Mouse (Mus musculus): Measurements from ENCODE around the gene Exd1.

The Exd1 gene

GRCm38 (mm10) chr2:119547522-119548370 lies at the start of gene Exd1, which contains the start of gene Chp1:
TSS of gene Exd1 (minus strand) at chr2:119547627.
TSS of gene Chp1 (plus strand) at chr2:119547697.
- peak; percentile 99 for DNase-seq

GRCm38 (mm10) chr2:119596781-119597330 lies 49.4 kb upstream of the Exd1 start:
- no peak for DNase-seq

- no peak for DNase-seq
Observed at GRCm38 (mm10) chr2:119595308-119595707, 47.9 kb upstream of the Exd1 start.

GRCm38 (mm10) chr2:119594113-119594981 lies 46.9 kb upstream of the Exd1 start:
- DNase-seq = peak; percentile 99

- DNase-seq = no peak
Observed at GRCm38 (mm10) chr2:119593765-119594112, 46.3 kb upstream of the Exd1 start.

- DNase-seq = no peak
Observed at GRCm38 (mm10) chr2:119591247-119591646, 43.8 kb upstream of the Exd1 start.

GRCm38 (mm10) chr2:119587383-119587782 lies 40.0 kb upstream of the Exd1 start:
- DNase-seq = peak; percentile 77

- no peak for DNase-seq
Observed at GRCm38 (mm10) chr2:119584282-119584681, 36.9 kb upstream of the Exd1 start.

- DNase-seq = no peak
Observed at GRCm38 (mm10) chr2:119583439-119583838, 36.0 kb upstream of the Exd1 start.

- DNase-seq = no peak
Observed at GRCm38 (mm10) chr2:119581571-119581970, 34.1 kb upstream of the Exd1 start.

GRCm38 (mm10) chr2:119572471-119572870 lies 25.0 kb upstream of the Exd1 start:
- peak; percentile 34 for DNase-seq

GRCm38 (mm10) chr2:119566182-119566855 lies 18.9 kb upstream of the Exd1 start:
- no peak for DNase-seq

- no peak for DNase-seq
Observed at GRCm38 (mm10) chr2:119565284-119565683, 17.9 kb upstream of the Exd1 start.

GRCm38 (mm10) chr2:119561794-119562193 lies 14.4 kb upstream of the Exd1 start:
- DNase-seq = no peak

- no peak for DNase-seq
Observed at GRCm38 (mm10) chr2:119558737-119559340, 11.4 kb upstream of the Exd1 start.

GRCm38 (mm10) chr2:119558039-119558438 lies 10.6 kb upstream of the Exd1 start:
- DNase-seq = no peak

GRCm38 (mm10) chr2:119549678-119550077 lies 2.3 kb upstream of the Exd1 start:
- no peak for DNase-seq

- peak; percentile 17 for DNase-seq
Observed at GRCm38 (mm10) chr2:119548691-119549090, 1.3 kb upstream of the Exd1 start.

GRCm38 (mm10) chr2:119548371-119548660 lies 889 bp upstream of the Exd1 start:
- DNase-seq = no peak

- DNase-seq = peak; percentile 85
Observed at GRCm38 (mm10) chr2:119546848-119547521, 442 bp downstream of the Exd1 start.

- DNase-seq = no peak
Observed at GRCm38 (mm10) chr2:119543656-119544055, 3.8 kb downstream of the Exd1 start.

GRCm38 (mm10) chr2:119542106-119542505 lies 5.3 kb downstream of the Exd1 start:
- peak; percentile 80 for DNase-seq
